Comparison of ENCODE assay signal across 11 mouse cellular contexts in the genomic region with DNA sequence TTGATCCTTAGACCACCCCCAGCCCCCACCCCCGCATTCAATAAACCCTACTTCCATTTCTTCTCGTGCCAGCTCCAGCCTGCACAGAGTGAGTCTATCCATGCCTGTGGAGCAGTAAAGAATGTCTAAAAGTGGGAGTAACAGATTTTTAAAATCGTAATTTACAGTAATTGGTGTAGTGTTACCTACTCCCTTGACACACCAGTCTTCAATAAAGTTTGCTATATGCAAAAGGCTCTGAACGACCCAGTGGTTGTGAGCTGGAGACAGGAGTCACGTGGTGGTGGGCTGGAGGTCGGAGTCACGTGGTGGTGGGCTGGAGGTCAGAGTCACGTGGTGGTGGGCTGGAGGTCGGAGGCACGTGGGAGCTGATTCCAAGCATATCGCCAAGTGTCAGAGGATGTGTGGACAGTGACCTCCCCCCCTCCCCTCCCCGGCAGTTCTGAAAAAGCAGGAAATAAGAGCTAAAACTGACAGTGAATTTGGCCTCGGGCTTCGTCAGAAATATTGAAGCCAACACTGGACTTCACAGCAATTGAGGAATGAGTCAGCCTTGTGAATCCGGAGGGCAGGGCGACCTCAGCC.
DNase-seq lines count a peak whose midpoint lies in the region; ATAC-seq and TF ChIP-seq lines count a peak whose summit lies in the region.
"Had no signal": no experiment of that assay in that cellular context is flagged by ENCODE, and none has a peak within 500 bp of the region (broad histone marks: within the 10 kb centered on the region; RNA-seq: fewer than 3 reads in every experiment).

No protein-coding gene starts in this region.

- H3K4me2 ChIP-seq in forebrain, postnatal 0 days (ENCODE audit: low read depth) = no peak overlapping the region
- H3K4me2 ChIP-seq in forebrain, embryonic 14.5 days (ENCODE audit: low read length) = no peak overlapping the region
- no peak overlapping the region for H3K4me2 ChIP-seq in stomach, embryonic 15.5 days
- H3K4me2 ChIP-seq in stomach, postnatal 0 days (replicated peaks; ENCODE audit: low read depth) = no peak overlapping the region
- no peak overlapping the region for H3K4me2 ChIP-seq in kidney, postnatal 0 days (ENCODE audit: low read length)

- H3K4me3 ChIP-seq in forebrain, postnatal 0 days (ENCODE audit: low read depth, low read length) = no peak overlapping the region
- no peak overlapping the region for H3K4me3 ChIP-seq in forebrain, embryonic 14.5 days (ENCODE audit: low read depth, low read length)
- no peak overlapping the region for H3K4me3 ChIP-seq in stomach, embryonic 15.5 days (replicated peaks)
- no peak overlapping the region for H3K4me3 ChIP-seq in stomach, postnatal 0 days (ENCODE audit: low read depth, low read length)
- no peak overlapping the region for H3K4me3 ChIP-seq in kidney, postnatal 0 days (replicated peaks; ENCODE audit: low read depth, low read length)

- no peaks in the 10 kb centered on the region for H3K9me3 ChIP-seq in forebrain, postnatal 0 days (ENCODE audit: low read length)
- H3K9me3 ChIP-seq in forebrain, embryonic 14.5 days (replicated peaks; ENCODE audit: control insufficient read depth, low read length) = no peaks in the 10 kb centered on the region
- no peaks in the 10 kb centered on the region for H3K9me3 ChIP-seq in stomach, embryonic 15.5 days
- no peaks in the 10 kb centered on the region for H3K9me3 ChIP-seq in stomach, postnatal 0 days (ENCODE audit: control insufficient read depth, low read length)
- H3K9me3 ChIP-seq in kidney, postnatal 0 days (replicated peaks; ENCODE audit: low read length) = no peaks in the 10 kb centered on the region

- WGBS in forebrain, postnatal 0 days = 81% methylated on average over 16 of the region's 16 CpGs
- WGBS in forebrain, embryonic 14.5 days = 85% methylated on average over 16 of the region's 16 CpGs
- WGBS in stomach, embryonic 15.5 days = 61% methylated on average over 16 of the region's 16 CpGs
- WGBS in stomach, postnatal 0 days = 59% methylated on average over 16 of the region's 16 CpGs
- 23% methylated on average over 16 of the region's 16 CpGs for WGBS in kidney, postnatal 0 days

- H3K4me1 ChIP-seq in forebrain, postnatal 0 days (ENCODE audit: insufficient read depth) = no peaks in the 10 kb centered on the region
- H3K4me1 ChIP-seq in forebrain, embryonic 14.5 days (ENCODE audit: control insufficient read depth, insufficient read depth, low read length) = no peaks in the 10 kb centered on the region
- no peaks in the 10 kb centered on the region for H3K4me1 ChIP-seq in stomach, embryonic 15.5 days
- H3K4me1 ChIP-seq in stomach, postnatal 0 days (replicated peaks; ENCODE audit: control insufficient read depth, insufficient read depth) = no peaks in the 10 kb centered on the region
- H3K4me1 ChIP-seq in kidney, postnatal 0 days (replicated peaks; ENCODE audit: insufficient read depth, low read length) = no peaks in the 10 kb centered on the region; the same call in 1 of the 2 replicates

- H3K27me3 ChIP-seq in forebrain, postnatal 0 days (ENCODE audit: insufficient read depth, low read length) = no peaks in the 10 kb centered on the region
- no peaks in the 10 kb centered on the region for H3K27me3 ChIP-seq in forebrain, embryonic 14.5 days (replicated peaks; ENCODE audit: control insufficient read depth, insufficient read depth, low read length)
- no peaks in the 10 kb centered on the region for H3K27me3 ChIP-seq in stomach, embryonic 15.5 days (replicated peaks)
- H3K27me3 ChIP-seq in stomach, postnatal 0 days (ENCODE audit: control insufficient read depth, insufficient read depth, low read length) = no peaks in the 10 kb centered on the region
- H3K27me3 ChIP-seq in kidney, postnatal 0 days (ENCODE audit: insufficient read depth, low read length) = no peaks in the 10 kb centered on the region
- H3K27me3 ChIP-seq: CH12.LX had no signal

- TF ChIP-seq CTCF in forebrain, postnatal 0 days (IDR thresholded peaks at IDR 0.05; ENCODE audit: low read depth) = no peak
- TF ChIP-seq CTCF in stomach, postnatal 0 days (IDR thresholded peaks at IDR 0.05; ENCODE audit: low read depth) = no peak
- TF ChIP-seq CTCF in kidney, postnatal 0 days (IDR thresholded peaks at IDR 0.05; ENCODE audit: low read depth) = no peak

- no peak for DNase-seq in forebrain, postnatal 0 days
- DNase-seq in forebrain, embryonic 14.5 days (ENCODE audit: low spot score) = no peak
- DNase-seq in stomach, postnatal 0 days (ENCODE audit: low spot score) = no peak
- DNase-seq in kidney, postnatal 0 days (ENCODE audit: low spot score) = peak; percentile 73
- DNase-seq in lung, postnatal 4 days = peak; percentile 37 to 63
- DNase-seq in layer of hippocampus, postnatal 14 days (ENCODE audit: low spot score in 2 of 2) = no peak
- DNase-seq in right cerebral cortex, postnatal 10 days (ENCODE audit: low spot score in 2 of 2) = no peak
- DNase-seq: cerebellum, postnatal 10 days; left cerebral cortex, postnatal 4 days had no signal

- H3K27ac ChIP-seq in forebrain, postnatal 0 days (ENCODE audit: low read depth, low read length) = no peak overlapping the region
- H3K27ac ChIP-seq in forebrain, embryonic 14.5 days (ENCODE audit: low read depth, low read length) = no peak overlapping the region
- no peak overlapping the region for H3K27ac ChIP-seq in stomach, embryonic 15.5 days
- H3K27ac ChIP-seq in stomach, postnatal 0 days (replicated peaks) = no peak overlapping the region
- no peak overlapping the region for H3K27ac ChIP-seq in kidney, postnatal 0 days

- 0 out of 2 replicates have a peak, but pooled peaks have one; percentile 3 for ATAC-seq in forebrain, postnatal 0 days
- ATAC-seq in forebrain, embryonic 14.5 days = no peak
- peak; percentile 33; the same call in 1 of the 2 replicates for ATAC-seq in stomach, embryonic 15.5 days (ENCODE audit: insufficient read depth, low FRiP score, low read depth)
- no peak for ATAC-seq in stomach, postnatal 0 days (ENCODE audit: low FRiP score, low TSS enrichment)
- peak; percentile 84 for ATAC-seq in kidney, postnatal 0 days (replicated peaks; ENCODE audit: low FRiP score, low read depth)

- no peak for TF ChIP-seq EP300 in stomach, postnatal 0 days (optimal IDR thresholded peaks at IDR 0.05)

- H3K9ac ChIP-seq in forebrain, postnatal 0 days = no peak overlapping the region
- no peak overlapping the region for H3K9ac ChIP-seq in forebrain, embryonic 14.5 days (ENCODE audit: low read length)
- no peak overlapping the region for H3K9ac ChIP-seq in stomach, embryonic 15.5 days
- no peak overlapping the region for H3K9ac ChIP-seq in stomach, postnatal 0 days (ENCODE audit: low read length)
- H3K9ac ChIP-seq in kidney, postnatal 0 days (ENCODE audit: low read depth, low read length) = no peak overlapping the region

- H3K36me3 ChIP-seq in forebrain, postnatal 0 days (ENCODE audit: insufficient read depth) = no peaks in the 10 kb centered on the region
- no peaks in the 10 kb centered on the region for H3K36me3 ChIP-seq in forebrain, embryonic 14.5 days (ENCODE audit: control insufficient read depth, insufficient read depth, low read length)
- no peaks in the 10 kb centered on the region for H3K36me3 ChIP-seq in stomach, embryonic 15.5 days
- H3K36me3 ChIP-seq in stomach, postnatal 0 days (ENCODE audit: control insufficient read depth, insufficient read depth, low read length) = no peaks in the 10 kb centered on the region
- no peaks in the 10 kb centered on the region for H3K36me3 ChIP-seq in kidney, postnatal 0 days (ENCODE audit: insufficient read depth, low read length)

Comparison
In these comparisons a context has a peak if more than half of its experiments do, and no peak if none do; other contexts are left out.
1. ATAC-seq: peak in forebrain, postnatal 0 days (single experiment), stomach, embryonic 15.5 days (single experiment) and kidney, postnatal 0 days (single experiment); none in forebrain, embryonic 14.5 days (single experiment) and stomach, postnatal 0 days (single experiment).
2. DNase-seq: peak in kidney, postnatal 0 days (single experiment) and lung, postnatal 4 days (2 of 2); none in forebrain, postnatal 0 days (single experiment), forebrain, embryonic 14.5 days (single experiment), stomach, postnatal 0 days (single experiment), layer of hippocampus, postnatal 14 days (0 of 2) and right cerebral cortex, postnatal 10 days (0 of 2).